Mouse (Mus musculus) neutrophil, adult 65 days (primary cell): ENCODE data around the gene Cox7a2l. TPM values are rescaled to one million over a fixed set of nuclear protein-coding genes. Genes with fewer than 3 reads are reported as not detected.

Experiments
- total RNA-seq: library from RNA; stranded (reverse); gene quantifications from 2 replicates; pipeline ENCODE4 v1.2.4, GENCODE M21; 2023

Gene Cox7a2l
- total RNA-seq = 103 and 114 TPM in 2 replicates

DNA sequence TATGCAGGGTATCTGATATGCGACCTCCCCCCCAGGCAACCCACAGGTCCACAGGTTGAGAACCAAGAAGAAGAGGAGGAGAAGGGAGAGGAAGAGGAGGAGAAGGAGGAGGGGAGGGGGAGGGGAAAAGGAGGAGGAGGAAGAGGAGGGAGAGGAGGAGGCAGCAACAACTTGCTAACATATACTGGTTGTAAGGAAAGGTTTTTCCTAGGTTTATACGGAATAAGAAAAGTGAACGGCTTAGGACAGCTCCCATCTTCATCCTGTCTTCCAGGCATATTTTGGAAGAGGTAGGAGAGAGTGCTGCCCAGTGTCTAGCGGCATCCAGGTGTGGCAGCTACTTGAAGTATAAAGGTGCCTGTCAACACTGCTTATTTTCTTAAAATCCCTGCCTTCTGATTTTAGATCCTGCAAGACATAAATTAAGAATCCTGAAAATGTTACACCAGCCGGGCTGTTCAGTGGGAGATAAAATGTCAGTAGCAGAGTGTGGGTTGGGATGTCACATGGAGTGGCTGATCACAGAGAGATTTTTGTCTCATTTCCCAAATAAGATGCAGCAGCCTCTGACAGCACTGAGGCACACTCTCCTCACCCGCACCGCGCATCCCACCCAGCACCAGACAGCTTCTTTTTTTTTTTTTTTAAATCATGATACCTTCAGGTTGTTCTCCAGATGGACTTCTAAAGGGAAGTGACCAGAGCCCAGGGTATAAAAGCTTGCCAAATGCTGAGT is at the start of gene Cox7a2l:
Gene Cox7a2l, minus strand, starts transcription at position 51 of the 736 bp plus-strand sequence.

Other genes starting within 250 kb of the Cox7a2l start
- 16.7 and 21.7 TPM in 2 replicates for gene Eml4, start 166.4 kb downstream of the Cox7a2l start, total RNA-seq
- gene Kcng3, start 114.6 kb upstream of the Cox7a2l start, total RNA-seq = not detected in 2 replicates
- gene Mta3, start 188.8 kb upstream of the Cox7a2l start, total RNA-seq = 28.1 and 28.2 TPM in 2 replicates